Mouse (Mus musculus): ENCODE data around the gene Tpm1. TPM values are rescaled to one million over a fixed set of nuclear protein-coding genes. Genes with fewer than 3 reads are reported as not detected.

Gene Tpm1
- polyA plus RNA-seq, 1 experiment from 2014 or later: 163 TPM

GRCm38 (mm10) chr9:67001506-67001905 lies 47.7 kb downstream of the Tpm1 start:
- H3K27ac ChIP-seq: no peak overlapping the region
- H3K9me3 ChIP-seq (ENCODE audit: control insufficient read depth, low read length): no peaks in the 10 kb centered on the region
- no peak overlapping the region for H3K4me2 ChIP-seq (replicated peaks)
- no peak for ATAC-seq (ENCODE audit: low FRiP score)
- H3K9ac ChIP-seq: no peak overlapping the region
- H3K4me3 ChIP-seq (replicated peaks; ENCODE audit: low read length): no peak overlapping the region
- no peaks in the 10 kb centered on the region for H3K4me1 ChIP-seq (replicated peaks; ENCODE audit: control insufficient read depth, insufficient read depth, low read length)
- DNase-seq (ENCODE audit: low spot score): no peak
- no peaks in the 10 kb centered on the region for H3K27me3 ChIP-seq (ENCODE audit: control insufficient read depth, insufficient read depth, low read length)
- 81% methylated on average over 4 of the region's 4 CpGs for WGBS
- H3K36me3 ChIP-seq (replicated peaks; ENCODE audit: control insufficient read depth, insufficient read depth): no peaks in the 10 kb centered on the region

DNA sequence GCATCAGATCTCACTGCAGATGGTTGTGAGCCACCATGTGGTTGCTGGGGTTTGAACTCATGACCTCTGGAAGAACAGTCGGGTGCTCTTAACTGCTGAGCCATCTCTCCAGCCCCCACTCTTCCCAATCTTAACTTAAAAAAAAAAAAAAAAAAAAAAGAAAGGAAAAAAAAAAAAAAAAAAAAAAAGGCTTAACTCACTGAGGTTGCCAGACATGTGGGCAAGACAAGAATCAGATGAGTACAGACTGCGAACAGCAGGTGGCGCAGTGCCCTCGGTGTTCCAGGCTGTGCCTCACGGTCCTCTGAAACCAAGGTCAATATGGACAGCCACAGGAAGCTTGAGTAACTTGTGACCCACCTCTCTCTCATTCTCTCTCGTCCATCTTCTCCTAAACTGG lies 48.2 kb downstream of the Tpm1 start:
- Histone ChIP-seq H3K27me3 (ENCODE audit: control insufficient read depth, insufficient read depth, low read length) (no peaks in the 10 kb centered on the region), H3K9ac (no peak overlapping the region), H3K27ac (no peak overlapping the region), H3K4me3 (replicated peaks; ENCODE audit: low read length) (no peak overlapping the region), H3K9me3 (ENCODE audit: control insufficient read depth, low read length) (no peaks in the 10 kb centered on the region), H3K4me2 (replicated peaks) (no peak overlapping the region), H3K36me3 (replicated peaks; ENCODE audit: control insufficient read depth, insufficient read depth) (no peaks in the 10 kb centered on the region), H3K4me1 (replicated peaks; ENCODE audit: control insufficient read depth, insufficient read depth, low read length) (no peaks in the 10 kb centered on the region)
- ATAC-seq (ENCODE audit: low FRiP score) (no peak), DNase-seq (ENCODE audit: low spot score) (peak; percentile 82)
- 7% methylated on average over 6 of the region's 6 CpGs for WGBS

- no peak for DNase-seq (ENCODE audit: low spot score)
Measured at GRCm38 (mm10) chr9:66999698-67000097, 49.5 kb downstream of the Tpm1 start.

GRCm38 (mm10) chr9:66991750-66992410 lies 57.3 kb downstream of the Tpm1 start:
- ATAC-seq (ENCODE audit: low FRiP score) (no peak), DNase-seq (ENCODE audit: low spot score) (no peak)
- H3K27me3 ChIP-seq (ENCODE audit: control insufficient read depth, insufficient read depth, low read length): no peaks in the 10 kb centered on the region
- no peaks in the 10 kb centered on the region; the same call in 1 of the 2 replicates for H3K4me1 ChIP-seq (replicated peaks; ENCODE audit: control insufficient read depth, insufficient read depth, low read length)
- H3K27ac ChIP-seq: no peak overlapping the region
- no peaks in the 10 kb centered on the region for H3K9me3 ChIP-seq (ENCODE audit: control insufficient read depth, low read length)
- H3K4me3 ChIP-seq (replicated peaks; ENCODE audit: low read length): no peak overlapping the region
- no peaks in the 10 kb centered on the region for H3K36me3 ChIP-seq (replicated peaks; ENCODE audit: control insufficient read depth, insufficient read depth)
- 84% methylated on average over 8 of the region's 8 CpGs for WGBS
- H3K4me2 ChIP-seq (replicated peaks): no peak overlapping the region
- H3K9ac ChIP-seq: no peak overlapping the region

More at GRCm38 (mm10) chr9:66999698-67000097, 49.5 kb downstream of the Tpm1 start:
- no peak for ATAC-seq (ENCODE audit: low FRiP score)
- WGBS: 92% methylated on average over 8 of the region's 8 CpGs
- no peaks in the 10 kb centered on the region for H3K27me3 ChIP-seq (ENCODE audit: control insufficient read depth, insufficient read depth, low read length)
- H3K36me3 ChIP-seq (replicated peaks; ENCODE audit: control insufficient read depth, insufficient read depth): no peaks in the 10 kb centered on the region
- H3K9me3 ChIP-seq (ENCODE audit: control insufficient read depth, low read length): no peaks in the 10 kb centered on the region
- no peaks in the 10 kb centered on the region for H3K4me1 ChIP-seq (replicated peaks; ENCODE audit: control insufficient read depth, insufficient read depth, low read length)
- H3K27ac ChIP-seq: no peak overlapping the region
- no peak overlapping the region for H3K4me3 ChIP-seq (replicated peaks; ENCODE audit: low read length)
- H3K4me2 ChIP-seq (replicated peaks): no peak overlapping the region
- H3K9ac ChIP-seq: no peak overlapping the region

DNA sequence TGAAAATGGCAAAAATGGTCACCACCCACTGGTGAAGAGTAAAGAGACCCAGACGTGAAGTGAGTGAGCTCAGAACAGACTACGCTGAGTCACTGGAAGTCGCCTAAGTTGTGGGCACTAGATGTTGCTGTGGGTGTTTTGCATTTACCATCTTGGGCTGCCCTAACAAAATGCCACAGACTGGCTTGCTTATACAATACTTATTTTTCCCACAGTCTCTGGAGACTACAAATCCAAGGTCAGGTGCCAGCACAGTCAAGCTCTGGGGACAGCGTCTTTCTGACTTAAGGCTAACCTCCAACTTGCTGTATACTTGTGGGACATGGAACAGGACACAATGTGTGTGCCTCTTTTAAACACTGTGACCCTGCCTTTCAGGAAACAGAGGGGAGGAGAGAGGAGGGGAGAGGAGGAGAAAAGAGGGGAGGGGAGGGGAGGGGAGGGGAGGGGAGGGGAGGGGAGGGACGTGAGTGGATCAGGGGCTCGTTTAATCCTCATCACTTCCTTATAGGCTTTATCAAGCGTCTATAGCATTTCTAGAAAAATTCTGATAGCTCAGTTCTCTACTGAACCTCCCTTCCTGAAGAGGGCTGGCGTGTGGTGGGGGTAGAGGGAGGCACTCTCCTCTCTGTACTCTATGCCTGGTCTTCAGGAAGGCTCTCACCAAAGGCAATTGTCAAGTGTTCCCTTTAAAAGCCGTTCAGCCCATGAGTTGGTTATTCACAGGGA lies 58.0 kb downstream of the Tpm1 start:
- Histone ChIP-seq H3K4me2 (replicated peaks) (no peak overlapping the region), H3K36me3 (replicated peaks; ENCODE audit: control insufficient read depth, insufficient read depth) (no peaks in the 10 kb centered on the region), H3K9ac (no peak overlapping the region), H3K4me3 (replicated peaks; ENCODE audit: low read length) (no peak overlapping the region), H3K9me3 (ENCODE audit: control insufficient read depth, low read length) (no peaks in the 10 kb centered on the region), H3K27ac (no peak overlapping the region), H3K4me1 (replicated peaks; ENCODE audit: control insufficient read depth, insufficient read depth, low read length) (no peaks in the 10 kb centered on the region; the same call in 1 of the 2 replicates), H3K27me3 (ENCODE audit: control insufficient read depth, insufficient read depth, low read length) (no peaks in the 10 kb centered on the region)
- no peak for ATAC-seq (ENCODE audit: low FRiP score)
- WGBS: 65% methylated on average over 9 of the region's 9 CpGs
- no peak for DNase-seq (ENCODE audit: low spot score)

GRCm38 (mm10) chr9:66990046-66990445 lies 59.2 kb downstream of the Tpm1 start:
- H3K27ac ChIP-seq: no peak overlapping the region
- H3K9ac ChIP-seq: no peak overlapping the region
- DNase-seq (ENCODE audit: low spot score) (no peak), ATAC-seq (ENCODE audit: low FRiP score) (no peak)
- H3K4me1 ChIP-seq (replicated peaks; ENCODE audit: control insufficient read depth, insufficient read depth, low read length): no peaks in the 10 kb centered on the region; the same call in 1 of the 2 replicates
- H3K4me2 ChIP-seq (replicated peaks): no peak overlapping the region
- no peaks in the 10 kb centered on the region for H3K27me3 ChIP-seq (ENCODE audit: control insufficient read depth, insufficient read depth, low read length)
- H3K9me3 ChIP-seq (ENCODE audit: control insufficient read depth, low read length): no peaks in the 10 kb centered on the region
- 95% methylated on average over 5 of the region's 5 CpGs for WGBS
- no peaks in the 10 kb centered on the region for H3K36me3 ChIP-seq (replicated peaks; ENCODE audit: control insufficient read depth, insufficient read depth)
- H3K4me3 ChIP-seq (replicated peaks; ENCODE audit: low read length): no peak overlapping the region

- no peak for ATAC-seq (ENCODE audit: low FRiP score)
- 78% methylated on average over 6 of the region's 6 CpGs for WGBS
- H3K4me1 ChIP-seq (replicated peaks; ENCODE audit: control insufficient read depth, insufficient read depth, low read length): no peaks in the 10 kb centered on the region; the same call in 1 of the 2 replicates
Measured at GRCm38 (mm10) chr9:66989581-66989980, 59.6 kb downstream of the Tpm1 start.

GRCm38 (mm10) chr9:66988888-66989414 lies 60.3 kb downstream of the Tpm1 start:
- Histone ChIP-seq H3K27ac (no peak overlapping the region), H3K9ac (no peak overlapping the region), H3K4me3 (replicated peaks; ENCODE audit: low read length) (no peak overlapping the region), H3K36me3 (replicated peaks; ENCODE audit: control insufficient read depth, insufficient read depth) (no peaks in the 10 kb centered on the region), H3K4me2 (replicated peaks) (no peak overlapping the region), H3K9me3 (ENCODE audit: control insufficient read depth, low read length) (no peaks in the 10 kb centered on the region), H3K4me1 (replicated peaks; ENCODE audit: control insufficient read depth, insufficient read depth, low read length) (no peaks in the 10 kb centered on the region; the same call in 1 of the 2 replicates), H3K27me3 (ENCODE audit: control insufficient read depth, insufficient read depth, low read length) (no peaks in the 10 kb centered on the region)
- DNase-seq (ENCODE audit: low spot score): no peak
- 45% methylated on average over 6 of the region's 6 CpGs for WGBS
- ATAC-seq (ENCODE audit: low FRiP score): no peak

More at GRCm38 (mm10) chr9:66989581-66989980, 59.6 kb downstream of the Tpm1 start:
- Histone ChIP-seq H3K9me3 (ENCODE audit: control insufficient read depth, low read length) (no peaks in the 10 kb centered on the region), H3K4me2 (replicated peaks) (no peak overlapping the region), H3K4me3 (replicated peaks; ENCODE audit: low read length) (no peak overlapping the region), H3K9ac (no peak overlapping the region), H3K27ac (no peak overlapping the region), H3K27me3 (ENCODE audit: control insufficient read depth, insufficient read depth, low read length) (no peaks in the 10 kb centered on the region), H3K36me3 (replicated peaks; ENCODE audit: control insufficient read depth, insufficient read depth) (no peaks in the 10 kb centered on the region)
- no peak for DNase-seq (ENCODE audit: low spot score)

DNA sequence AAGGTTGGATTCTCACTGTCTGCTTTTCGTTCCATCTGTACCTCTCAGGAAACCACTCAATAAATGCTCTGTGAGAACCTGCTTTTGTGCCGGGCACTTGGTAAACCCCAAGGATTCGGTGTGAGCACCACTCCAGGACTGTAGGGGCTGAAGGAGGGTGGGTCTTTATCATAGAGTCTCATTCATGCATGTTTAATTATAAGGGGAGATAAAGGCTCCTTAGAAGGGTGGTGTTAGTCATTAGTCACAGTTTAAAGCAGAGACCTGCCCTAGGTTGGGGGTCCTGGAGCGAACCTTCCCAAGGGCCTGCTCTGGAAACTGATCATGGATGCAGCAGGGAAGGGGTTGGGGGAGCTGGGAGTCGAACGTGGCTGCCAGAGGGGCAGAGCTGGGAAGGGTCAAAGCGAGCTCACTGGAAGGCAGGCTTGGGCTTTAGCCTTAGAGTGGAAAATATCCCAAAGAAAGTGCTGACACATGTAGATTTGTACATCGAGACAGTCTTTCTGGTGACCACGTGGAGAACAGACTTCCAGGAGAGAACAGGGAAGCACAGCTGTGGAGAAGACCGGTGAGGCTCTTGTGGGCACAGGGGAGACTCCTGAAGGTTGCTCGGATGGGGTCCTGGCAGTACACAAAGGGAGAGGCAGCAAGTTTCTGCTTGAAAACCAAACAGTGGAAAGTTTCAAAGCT lies 60.9 kb downstream of the Tpm1 start:
- Histone ChIP-seq H3K36me3 (replicated peaks; ENCODE audit: control insufficient read depth, insufficient read depth) (no peaks in the 10 kb centered on the region), H3K27ac (no peak overlapping the region), H3K9ac (no peak overlapping the region), H3K9me3 (ENCODE audit: control insufficient read depth, low read length) (no peaks in the 10 kb centered on the region), H3K4me3 (replicated peaks; ENCODE audit: low read length) (no peak overlapping the region), H3K27me3 (ENCODE audit: control insufficient read depth, insufficient read depth, low read length) (no peaks in the 10 kb centered on the region), H3K4me1 (replicated peaks; ENCODE audit: control insufficient read depth, insufficient read depth, low read length) (no peaks in the 10 kb centered on the region; the same call in 1 of the 2 replicates), H3K4me2 (replicated peaks) (no peak overlapping the region)
- WGBS: 64% methylated on average over 11 of the region's 11 CpGs
- ATAC-seq (ENCODE audit: low FRiP score) (no peak), DNase-seq (ENCODE audit: low spot score) (no peak)

Data from hindbrain, embryonic 14.5 days (tissue).